Mouse (Mus musculus): ENCODE results near the gene Pth1r. TPM values are rescaled to one million over a fixed set of nuclear protein-coding genes. Genes with fewer than 3 reads are reported as not detected.
"Not testable (repeated sequence)": the region's sequence is repeated elsewhere in the genome, so short reads cannot be mapped to it uniquely, and the experiment has no call there.

The Pth1r gene
- polyA plus RNA-seq, 1 experiment from 2014 or later, result 8.7 TPM

DNA sequence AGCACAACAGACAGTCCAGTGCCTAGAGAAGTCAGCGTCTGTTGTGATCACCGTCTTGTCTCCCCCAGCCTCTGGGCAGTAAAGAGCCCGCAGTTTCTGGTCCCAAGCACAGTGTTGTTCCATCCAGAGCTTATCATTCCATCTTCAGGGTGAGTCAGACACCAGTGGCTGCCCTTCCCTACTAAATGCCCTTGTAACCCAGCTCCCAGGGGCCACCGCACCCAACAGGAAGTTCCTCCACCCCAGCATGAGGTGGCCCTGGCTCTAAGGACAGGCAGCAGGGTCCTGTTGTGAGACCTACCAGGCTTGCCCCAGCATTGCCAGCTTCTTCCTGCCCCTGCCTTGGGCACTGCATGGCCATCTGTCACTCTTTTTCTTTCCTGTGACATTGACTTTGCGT is 61.4 kb downstream of the Pth1r start:
- ATAC-seq (replicated peaks), result no peak
- Histone ChIP-seq H3K4me1 (peaks cover 36% of the 10 kb centered on the region), H3K9ac (no peak overlapping the region), H3K27me3 (replicated peaks) (no peaks in the 10 kb centered on the region), H3K4me2 (no peak overlapping the region), H3K4me3 (no peak overlapping the region), H3K9me3 (no peaks in the 10 kb centered on the region), H3K27ac (no peak overlapping the region), H3K36me3 (replicated peaks) (no peaks in the 10 kb centered on the region)
- 75% methylated on average over 5 of the region's 5 CpGs for WGBS

DNA sequence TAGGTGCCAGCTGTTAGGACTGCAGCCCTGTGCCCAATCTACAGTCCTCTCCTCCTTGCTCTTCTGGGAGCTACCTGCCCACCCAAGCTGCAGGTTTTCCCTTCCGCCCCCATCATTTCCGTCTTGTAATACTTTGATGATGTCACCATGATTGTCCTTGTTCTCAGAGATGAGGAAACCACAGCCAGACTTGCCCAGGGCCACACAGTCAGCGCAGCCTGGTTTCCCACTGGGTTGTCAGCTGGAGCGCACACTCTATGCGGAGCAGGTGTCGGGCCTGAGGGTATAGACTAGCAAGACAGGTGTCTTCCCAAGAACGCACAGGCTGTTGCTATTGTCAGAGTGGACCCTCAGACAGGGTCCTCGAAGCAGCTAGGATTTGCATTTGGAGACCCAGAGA is 61.8 kb downstream of the Pth1r start:
- Histone ChIP-seq H3K27ac (no peak overlapping the region), H3K9me3 (no peaks in the 10 kb centered on the region), H3K36me3 (replicated peaks) (no peaks in the 10 kb centered on the region), H3K4me1 (peaks cover 36% of the 10 kb centered on the region), H3K9ac (no peak overlapping the region), H3K27me3 (replicated peaks) (no peaks in the 10 kb centered on the region), H3K4me3 (no peak overlapping the region), H3K4me2 (no peak overlapping the region)
- ATAC-seq (replicated peaks), result no peak
- 76% methylated on average over 8 of the region's 8 CpGs for WGBS

DNA sequence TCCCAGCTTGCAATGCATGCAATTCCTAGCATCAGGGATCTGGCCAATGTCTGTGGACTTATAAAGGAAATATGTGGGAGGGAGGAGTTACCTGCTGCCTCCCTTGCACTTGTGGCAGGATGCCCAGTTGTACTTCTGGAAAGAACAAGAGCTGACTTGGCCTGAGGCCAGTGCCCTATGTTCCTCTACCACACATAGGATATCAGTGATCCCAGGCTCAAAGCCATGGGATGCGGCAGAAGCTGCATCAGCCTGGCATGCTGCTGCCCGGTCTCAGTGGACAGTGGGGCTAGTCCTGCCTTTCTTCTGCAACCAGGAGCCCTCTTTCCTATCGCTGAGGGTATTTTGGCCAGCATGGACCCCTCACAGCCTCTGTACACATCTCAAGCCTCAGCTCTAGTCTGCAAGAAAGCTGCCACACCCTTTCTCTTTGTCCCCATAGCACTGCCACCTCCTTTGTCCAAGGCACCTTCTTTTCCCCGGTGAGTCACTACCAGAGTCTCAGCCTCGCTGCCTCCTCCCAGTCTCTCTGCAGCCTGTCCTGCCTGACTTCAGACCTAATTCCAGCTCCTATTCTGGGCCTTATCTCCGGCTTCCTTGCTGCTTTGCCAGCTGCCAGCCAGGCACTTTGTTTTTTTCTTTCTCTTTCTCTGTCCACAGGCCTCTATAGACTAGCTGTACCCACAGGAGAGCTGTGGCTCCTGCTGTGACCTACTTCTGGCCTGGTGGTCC is 62.7 kb downstream of the Pth1r start:
- no peaks in the 10 kb centered on the region for H3K36me3 ChIP-seq (replicated peaks)
- H3K4me1 ChIP-seq, result peaks cover 36% of the 10 kb centered on the region
- peak overlapping the region; percentile 2; the same call in 1 of the 2 replicates for H3K9ac ChIP-seq
- H3K4me2 ChIP-seq, result no peak overlapping the region
- peak; percentile 49 for ATAC-seq (replicated peaks)
- no peaks in the 10 kb centered on the region for H3K27me3 ChIP-seq (replicated peaks)
- WGBS, result 44% methylated on average over 6 of the region's 6 CpGs
- no peaks in the 10 kb centered on the region for H3K9me3 ChIP-seq
- H3K4me3 ChIP-seq, result no peak overlapping the region
- H3K27ac ChIP-seq, result peak overlapping the region; percentile 60

DNA sequence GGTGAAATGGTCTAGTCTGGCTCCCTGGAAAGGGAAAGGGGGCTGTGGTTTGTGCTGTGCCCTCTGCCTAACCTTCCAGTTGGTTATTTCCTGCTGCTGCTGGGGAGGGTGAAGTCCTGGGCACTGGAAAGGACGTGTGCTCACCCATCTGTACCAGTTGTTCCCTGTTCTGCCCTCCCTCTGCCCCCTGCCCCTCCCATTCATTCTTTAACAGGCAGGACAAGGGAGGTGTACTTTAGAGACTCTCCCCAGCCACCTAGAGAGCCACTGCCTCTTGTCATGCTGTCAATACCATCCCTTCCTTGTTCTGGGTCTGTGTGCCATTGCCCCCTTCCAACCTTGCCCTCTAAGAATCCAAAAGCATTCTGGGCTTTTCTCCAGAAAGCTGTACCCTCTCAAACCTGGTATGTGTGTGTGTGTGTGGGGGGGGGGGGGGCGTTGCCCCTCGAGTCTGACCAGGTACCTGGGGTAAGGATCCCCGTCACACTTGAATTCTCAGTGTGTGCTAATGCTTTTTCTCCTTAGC is 63.3 kb downstream of the Pth1r start:
- no peaks in the 10 kb centered on the region for H3K27me3 ChIP-seq (replicated peaks)
- no peaks in the 10 kb centered on the region for H3K36me3 ChIP-seq (replicated peaks)
- H3K27ac ChIP-seq, result peak overlapping the region; percentile 60
- H3K4me2 ChIP-seq, result no peak overlapping the region
- ATAC-seq (replicated peaks), result peak; percentile 13; the same call in 1 of the 2 replicates
- peaks cover 36% of the 10 kb centered on the region for H3K4me1 ChIP-seq
- no peak overlapping the region for H3K4me3 ChIP-seq
- no peak overlapping the region for H3K9ac ChIP-seq
- no peaks in the 10 kb centered on the region for H3K9me3 ChIP-seq
- 49% methylated on average over 4 of the region's 4 CpGs for WGBS

DNA sequence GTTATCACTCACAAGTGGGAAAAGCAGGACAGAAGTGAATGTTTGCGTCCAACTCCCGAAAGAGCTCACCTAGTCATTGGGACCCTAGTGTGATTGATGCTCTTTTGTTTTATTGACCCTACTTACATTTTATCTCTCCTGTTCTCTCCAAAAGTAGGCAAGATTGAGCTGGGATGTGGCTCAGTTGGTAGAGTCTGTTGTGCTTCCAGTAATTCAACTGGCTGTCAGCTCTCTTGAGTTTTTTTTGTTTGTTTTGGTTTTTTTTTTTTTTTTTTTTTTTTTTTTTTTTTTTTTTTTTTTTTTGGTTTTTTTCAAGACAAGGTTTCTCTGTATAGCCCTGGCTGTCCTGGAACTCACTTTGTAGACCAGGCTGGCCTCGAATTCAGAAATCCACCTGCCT is 64.2 kb downstream of the Pth1r start:
- peaks cover 36% of the 10 kb centered on the region for H3K4me1 ChIP-seq
- not testable (repeated sequence) for H3K4me3 ChIP-seq; H3K27me3 ChIP-seq (replicated peaks); H3K27ac ChIP-seq; H3K9me3 ChIP-seq; H3K9ac ChIP-seq; ATAC-seq (replicated peaks); H3K4me2 ChIP-seq; H3K36me3 ChIP-seq (replicated peaks)
- WGBS, result 94% methylated on average over 3 of the region's 3 CpGs

DNA sequence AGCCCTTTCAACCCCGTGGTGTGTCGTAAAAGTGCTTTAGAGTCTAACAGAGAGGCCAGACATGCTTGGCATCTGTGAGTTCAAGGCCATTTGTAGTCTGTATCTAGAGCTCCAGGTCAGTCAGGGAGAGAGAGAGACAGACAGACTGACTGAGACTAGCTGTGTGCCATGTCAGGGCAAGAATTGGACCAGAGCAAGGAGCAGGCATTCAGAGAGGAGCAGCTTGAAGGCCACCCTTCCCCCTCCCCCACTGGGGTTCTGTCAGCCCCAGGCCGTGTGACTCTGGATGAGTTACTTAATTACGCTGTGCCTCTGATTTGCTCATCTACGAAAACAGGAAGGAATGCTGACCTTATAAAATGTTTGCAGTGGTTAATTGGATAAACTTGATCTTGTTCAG is 64.7 kb downstream of the Pth1r start:
- Histone ChIP-seq H3K4me2 (no peak overlapping the region), H3K27me3 (replicated peaks) (no peaks in the 10 kb centered on the region), H3K9me3 (no peaks in the 10 kb centered on the region), H3K4me3 (no peak overlapping the region), H3K27ac (0 out of 2 replicates have a peak overlapping the region, but pooled peaks have one; percentile 13), H3K4me1 (peaks cover 36% of the 10 kb centered on the region), H3K36me3 (replicated peaks) (no peaks in the 10 kb centered on the region), H3K9ac (no peak overlapping the region)
- WGBS, result 57% methylated on average over 5 of the region's 5 CpGs
- no peak for ATAC-seq (replicated peaks)

DNA sequence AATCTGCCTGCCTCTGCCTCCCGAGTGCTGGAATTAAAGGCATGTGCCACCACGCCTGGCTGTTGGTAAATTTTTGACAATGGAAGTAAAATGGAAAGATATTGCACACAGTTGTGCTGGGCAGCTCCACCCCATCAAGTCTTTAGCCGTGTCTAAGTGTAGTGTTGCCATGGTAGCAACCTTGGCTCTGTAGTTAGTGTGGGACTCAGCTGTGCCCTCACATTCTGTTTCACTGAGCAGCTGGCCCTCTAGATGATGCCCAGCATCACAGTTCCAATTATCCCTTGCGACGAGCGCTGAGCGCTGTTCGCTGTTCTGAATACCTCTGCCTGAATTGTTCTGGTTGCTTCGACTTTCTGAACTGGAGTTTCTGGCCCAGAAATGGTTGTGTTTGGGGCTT is 65.1 kb downstream of the Pth1r start:
- no peak; the same call in 1 of the 2 replicates for ATAC-seq (replicated peaks)
- H3K9ac ChIP-seq, result no peak overlapping the region

DNA sequence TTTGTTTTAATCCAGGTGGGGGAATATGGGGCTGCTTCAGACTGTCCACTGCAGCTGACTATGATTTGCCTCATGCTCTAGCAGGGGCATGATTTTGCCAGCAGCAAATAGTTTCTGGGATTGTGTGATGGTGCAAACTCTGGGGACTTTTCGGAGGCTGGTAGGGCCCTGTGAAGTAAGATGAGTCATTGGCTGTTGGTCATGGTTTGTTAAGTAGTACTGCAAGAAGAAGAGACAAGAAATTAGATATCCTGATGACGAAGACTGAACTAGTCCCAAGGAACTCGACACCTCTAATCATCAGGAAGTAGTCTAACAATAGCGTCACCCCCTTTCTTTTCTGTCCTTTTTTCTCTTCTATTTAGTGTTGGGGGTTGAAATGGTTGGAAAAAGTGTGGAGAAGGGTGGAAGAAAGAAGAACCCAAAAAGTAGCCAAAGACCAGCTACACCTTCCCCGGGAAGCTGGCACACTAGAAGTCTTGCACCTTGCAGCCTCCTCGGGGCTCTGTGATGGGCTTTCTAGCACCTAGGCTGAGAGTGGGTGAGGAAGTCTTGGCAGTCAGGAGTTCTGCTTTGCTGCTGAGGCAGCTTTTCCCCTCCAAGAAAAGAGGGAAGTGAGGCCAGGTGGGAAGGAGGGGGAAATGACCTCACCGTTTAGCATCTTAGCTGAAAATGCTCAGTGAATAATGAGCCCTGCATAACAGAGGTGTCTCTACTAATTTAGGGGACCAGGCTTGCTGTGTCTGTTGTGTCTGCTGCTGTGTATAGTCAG is 66.0 kb downstream of the Pth1r start:
- WGBS, result 86% methylated on average over 7 of the region's 7 CpGs
- no peaks in the 10 kb centered on the region for H3K36me3 ChIP-seq (replicated peaks)
- H3K27ac ChIP-seq, result no peak overlapping the region
- no peak for ATAC-seq (replicated peaks)
- H3K9ac ChIP-seq, result no peak overlapping the region
- no peaks in the 10 kb centered on the region for H3K9me3 ChIP-seq
- H3K4me3 ChIP-seq, result no peak overlapping the region
- no peaks in the 10 kb centered on the region for H3K27me3 ChIP-seq (replicated peaks)
- no peak overlapping the region for H3K4me2 ChIP-seq
- peaks cover 36% of the 10 kb centered on the region for H3K4me1 ChIP-seq

More for the DNA sequence above, 65.1 kb downstream of the Pth1r start:
- H3K4me3 ChIP-seq, result no peak overlapping the region
- no peak overlapping the region for H3K4me2 ChIP-seq
- peaks cover 36% of the 10 kb centered on the region for H3K4me1 ChIP-seq
- H3K27ac ChIP-seq, result 0 out of 2 replicates have a peak overlapping the region, but pooled peaks have one; percentile 13
- H3K36me3 ChIP-seq (replicated peaks), result no peaks in the 10 kb centered on the region
- H3K9me3 ChIP-seq, result no peaks in the 10 kb centered on the region
- no peaks in the 10 kb centered on the region for H3K27me3 ChIP-seq (replicated peaks)
- WGBS, result 45% methylated on average over 9 of the region's 9 CpGs

DNA sequence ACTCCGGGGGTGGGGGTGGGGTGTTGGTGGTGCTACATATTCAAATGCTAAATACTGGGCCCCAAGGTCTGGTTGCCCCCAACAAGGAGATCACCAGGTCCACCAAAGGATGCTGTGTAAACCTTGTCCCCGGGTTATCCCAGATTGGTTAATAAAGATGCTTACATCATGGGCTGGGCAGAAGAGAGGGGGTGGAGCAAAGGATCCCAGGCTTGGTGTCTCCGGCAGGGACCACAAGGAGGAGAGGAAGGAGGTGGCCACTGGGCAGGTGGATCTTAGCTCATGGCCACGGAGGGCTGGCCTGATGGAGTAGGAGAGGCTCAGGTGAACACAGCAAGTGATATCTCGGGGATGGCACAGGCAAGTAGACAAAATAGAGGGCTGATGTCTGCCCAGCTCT is 68.1 kb downstream of the Pth1r start:
- no peak overlapping the region for H3K4me3 ChIP-seq
- whole genome bisulfite sequencing, result 60% methylated on average over 5 of the region's 5 CpGs
- no peak for ATAC-seq (replicated peaks)
- no peaks in the 10 kb centered on the region for H3K9me3 ChIP-seq
- H3K9ac ChIP-seq, result no peak overlapping the region
- no peaks in the 10 kb centered on the region for H3K36me3 ChIP-seq (replicated peaks)
- peaks cover 17% of the 10 kb centered on the region for H3K4me1 ChIP-seq
- H3K4me2 ChIP-seq, result no peak overlapping the region
- H3K27me3 ChIP-seq (replicated peaks), result no peaks in the 10 kb centered on the region
- no peak overlapping the region for H3K27ac ChIP-seq

DNA sequence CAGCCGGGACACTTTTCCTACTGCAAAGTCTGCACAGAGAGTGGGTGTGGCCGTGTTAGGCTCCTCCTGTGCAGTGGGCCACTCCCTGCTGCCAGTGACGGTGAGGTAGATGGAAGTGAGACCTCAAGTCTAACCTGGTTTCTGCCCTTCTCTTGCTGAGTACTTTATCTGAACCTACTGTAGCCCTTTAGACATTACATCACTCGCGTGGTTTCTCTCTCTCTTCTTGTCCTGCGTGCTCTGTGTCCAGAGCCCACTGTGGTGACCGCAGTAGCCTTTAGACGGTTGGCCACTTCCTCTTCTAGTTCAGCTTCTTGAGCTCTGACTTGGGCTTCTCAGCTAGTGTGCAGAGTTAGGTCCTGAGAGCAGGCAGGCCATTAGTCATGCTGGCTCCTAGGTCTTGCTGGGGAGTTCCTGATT is 70.4 kb downstream of the Pth1r start:
- H3K4me1 ChIP-seq, result peaks cover 6% of the 10 kb centered on the region; the same call in 1 of the 2 replicates
- 87% methylated on average over 8 of the region's 8 CpGs for WGBS
- no peak overlapping the region for H3K27ac ChIP-seq
- no peak overlapping the region for H3K4me3 ChIP-seq
- H3K4me2 ChIP-seq, result no peak overlapping the region
- H3K27me3 ChIP-seq (replicated peaks), result no peaks in the 10 kb centered on the region
- no peak overlapping the region for H3K9ac ChIP-seq
- no peak for ATAC-seq (replicated peaks)
- no peaks in the 10 kb centered on the region for H3K36me3 ChIP-seq (replicated peaks)
- no peaks in the 10 kb centered on the region for H3K9me3 ChIP-seq

DNA sequence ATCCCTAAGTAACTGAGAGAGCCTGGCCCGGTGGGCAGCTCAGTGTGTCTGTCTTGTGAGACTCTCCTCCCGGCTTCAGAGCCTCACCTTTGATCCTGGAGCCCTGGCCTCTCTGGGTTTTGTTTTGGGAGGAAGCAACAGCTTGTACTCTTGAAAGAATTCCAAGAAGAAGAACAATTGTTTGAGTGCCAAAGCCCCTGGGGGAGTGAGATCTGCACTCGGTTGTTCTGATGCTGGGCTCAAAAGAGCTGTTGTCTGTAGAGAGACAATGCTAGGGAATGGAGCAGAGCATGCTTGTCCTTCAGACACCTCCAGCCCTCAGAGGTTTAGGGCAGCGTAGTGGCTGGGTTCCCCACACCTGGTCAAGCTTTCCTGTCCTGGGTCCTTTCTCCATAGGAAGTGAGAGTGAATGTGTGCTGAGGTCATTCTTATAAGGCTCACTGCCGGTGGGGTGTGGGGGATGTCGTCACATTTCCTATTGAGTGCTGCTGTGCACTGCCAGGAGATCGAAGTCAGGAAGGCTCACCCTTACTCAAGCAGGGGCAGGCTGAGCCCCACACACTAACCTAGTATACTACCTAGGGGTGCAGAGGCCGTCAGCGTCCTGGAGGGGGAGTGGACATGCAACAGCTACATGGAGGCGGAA is 73.7 kb downstream of the Pth1r start:
- no peak overlapping the region for H3K4me3 ChIP-seq
- H3K27ac ChIP-seq, result no peak overlapping the region
- no peaks in the 10 kb centered on the region for H3K36me3 ChIP-seq (replicated peaks)
- H3K9me3 ChIP-seq, result no peaks in the 10 kb centered on the region
- ATAC-seq (replicated peaks), result no peak
- H3K4me1 ChIP-seq, result peaks cover 6% of the 10 kb centered on the region; the same call in 1 of the 2 replicates
- no peaks in the 10 kb centered on the region for H3K27me3 ChIP-seq (replicated peaks)
- H3K4me2 ChIP-seq, result no peak overlapping the region
- H3K9ac ChIP-seq, result no peak overlapping the region
- 52% methylated on average over 10 of the region's 10 CpGs for WGBS

DNA sequence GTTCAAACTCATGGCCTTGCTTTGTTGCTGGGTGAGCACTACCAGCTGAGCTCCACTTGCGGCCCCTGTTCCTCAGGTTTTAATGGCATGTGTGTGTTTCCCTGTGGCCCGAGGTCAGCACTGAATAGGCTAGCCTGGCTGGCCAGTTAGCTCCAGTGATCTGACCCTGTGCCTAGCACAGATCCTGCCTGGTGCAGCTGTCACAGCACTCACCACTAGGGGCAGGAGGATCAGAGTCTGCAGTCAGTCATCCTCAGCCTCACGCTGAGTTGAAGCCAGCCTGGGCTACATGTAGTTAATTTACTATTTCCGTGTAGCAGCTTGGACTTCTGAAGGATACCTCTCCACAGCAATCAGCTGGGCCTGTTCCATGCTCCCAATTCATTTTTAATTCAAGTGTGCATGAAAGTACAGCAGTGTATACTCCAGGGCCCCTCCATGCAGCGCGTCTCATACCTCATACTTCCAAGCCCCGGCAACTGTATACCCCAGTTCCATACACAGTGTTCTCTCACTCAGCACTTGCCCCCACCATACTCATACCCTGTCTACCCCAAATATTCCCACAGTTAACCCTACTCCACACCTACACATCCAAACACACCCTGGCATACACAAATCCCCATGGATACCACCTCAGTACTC is 74.4 kb downstream of the Pth1r start:
- Histone ChIP-seq H3K9me3 (no peaks in the 10 kb centered on the region), H3K9ac (no peak overlapping the region), H3K4me2 (no peak overlapping the region), H3K27me3 (replicated peaks) (no peaks in the 10 kb centered on the region), H3K4me3 (no peak overlapping the region), H3K4me1 (peaks cover 6% of the 10 kb centered on the region; the same call in 1 of the 2 replicates), H3K36me3 (replicated peaks) (no peaks in the 10 kb centered on the region), H3K27ac (no peak overlapping the region)
- peak; percentile 54; the same call in 1 of the 2 replicates for ATAC-seq (replicated peaks)
- WGBS, result 64% methylated on average over 7 of the region's 7 CpGs
